Mouse (Mus musculus): ENCODE measurements at regions not wholly inside any gene's neighbourhood (a gene's known extent, or its start where the extent isn't known, plus 50 kb on each side); places are given as distances from the start of the nearest gene placed in this dataset.
A peak's percentile ranks its signal among the peaks of the same experiment; 100 is the strongest.

DNA sequence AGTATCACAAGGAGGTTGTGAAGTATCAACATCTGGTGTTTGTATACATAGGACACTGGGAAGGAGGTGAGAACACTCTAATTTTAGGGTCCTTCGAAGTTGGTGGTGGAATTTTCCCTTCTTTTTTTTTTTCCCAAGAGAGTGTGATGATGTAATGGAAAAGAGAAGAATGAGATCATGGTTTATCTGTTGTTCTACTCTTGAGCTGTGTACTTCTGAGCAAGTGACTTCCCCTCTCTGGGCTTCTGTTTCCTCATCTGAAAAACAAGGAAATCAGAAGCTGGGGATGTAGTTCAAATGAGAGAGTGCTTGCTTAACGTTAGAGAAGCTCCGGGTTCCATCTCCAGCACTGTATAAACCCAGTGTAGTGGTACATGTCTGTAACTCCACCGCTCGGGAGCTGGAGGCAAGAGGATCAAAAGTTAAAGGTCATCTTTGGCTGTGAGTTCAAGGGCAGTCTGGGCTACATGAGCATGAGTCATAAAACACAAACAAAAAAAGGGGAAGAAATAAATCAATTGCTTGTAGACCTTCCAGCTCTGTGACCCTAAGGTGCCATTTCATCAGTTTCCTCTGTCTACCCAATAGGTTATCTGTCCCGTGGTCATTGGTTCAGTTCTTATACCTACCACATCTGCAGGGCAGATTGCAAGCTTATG, 132.5 kb upstream of the Cxcr4 start:
- no peak for DNase-seq

DNA sequence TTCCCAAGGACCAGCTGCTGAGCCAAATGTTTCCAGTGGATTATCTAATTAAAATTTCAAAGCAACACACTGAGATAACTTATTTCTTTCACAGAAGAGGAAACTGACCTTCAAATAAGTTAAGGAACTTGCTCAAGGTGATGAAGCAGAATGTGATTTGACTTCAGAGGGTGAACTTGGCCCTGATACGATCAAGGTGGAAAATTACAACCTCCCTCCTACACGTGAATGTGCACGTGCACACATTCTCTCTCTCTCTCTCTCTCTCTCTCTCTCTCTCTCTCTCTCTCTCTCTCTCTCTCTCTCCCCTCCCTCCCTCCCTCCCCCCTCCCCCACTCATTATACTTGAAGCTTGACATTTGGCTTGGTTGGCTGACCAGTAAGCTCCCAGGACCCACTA, 131.8 kb upstream of the Cxcr4 start:
- DNase-seq, result no peak

DNA sequence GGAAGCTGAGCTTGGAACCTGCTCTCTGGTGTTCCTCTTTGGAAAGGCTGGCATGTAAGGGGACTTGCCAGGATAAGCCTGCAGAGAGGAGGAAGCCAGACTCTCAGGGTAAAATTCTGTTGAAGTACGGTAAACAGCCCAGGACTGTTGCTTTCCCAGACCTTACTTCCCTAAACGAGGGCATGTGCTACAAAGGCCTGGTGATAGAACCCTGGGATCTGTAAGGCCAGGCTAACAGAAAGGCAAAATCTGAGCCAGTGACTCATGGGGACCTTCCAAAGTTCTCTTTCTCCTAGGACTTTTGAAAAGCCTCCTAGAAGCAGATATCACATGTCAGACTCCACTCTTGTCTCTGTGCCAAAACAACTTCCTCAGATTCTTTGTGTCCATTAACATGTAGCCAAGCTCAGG, 130.0 kb upstream of the Cxcr4 start:
- DNase-seq, result no peak

DNA sequence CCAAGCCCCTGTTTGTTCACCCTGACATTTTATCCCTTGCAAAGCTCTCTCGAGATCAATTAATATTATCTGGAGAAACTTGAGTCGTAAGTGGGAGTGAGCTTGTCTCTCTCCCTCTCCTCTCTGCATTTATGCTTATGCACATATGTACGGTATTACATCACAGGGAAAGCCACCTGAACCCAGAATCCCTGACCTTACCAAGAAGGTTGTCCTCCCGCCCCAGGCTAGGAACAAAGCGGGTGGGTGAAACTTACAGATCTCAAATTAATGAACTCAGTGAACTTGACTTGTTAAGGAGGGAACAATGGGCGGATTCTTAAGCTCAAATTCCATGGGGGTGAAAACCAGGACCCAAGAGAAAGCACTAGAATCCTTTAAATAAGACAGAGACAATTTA, 122.8 kb upstream of the Cxcr4 start:
- DNase-seq, result no peak

- DNase-seq, result no peak
These were observed 120.8 kb upstream of the Cxcr4 start for GRCm38 (mm10) chr1:128712876-128713275.

DNA sequence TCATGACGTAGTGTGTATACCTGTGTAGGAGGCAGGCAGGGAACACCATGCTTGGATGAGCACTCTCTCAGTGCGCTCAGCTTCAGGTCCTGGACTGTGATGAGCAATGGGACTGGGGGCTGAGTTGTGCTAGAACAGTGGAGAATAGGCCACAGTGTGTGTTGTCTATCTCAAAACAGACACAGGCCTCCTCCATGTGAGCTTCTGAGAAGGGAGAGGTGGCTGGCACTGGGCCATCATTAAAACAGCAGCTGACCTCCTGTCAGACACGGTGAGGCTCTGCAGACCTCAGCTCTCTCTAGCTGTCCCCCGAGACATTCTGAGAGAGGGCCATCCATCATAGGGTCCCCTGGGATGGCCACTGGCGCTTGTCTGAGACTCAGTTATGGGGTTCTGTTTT, 119.0 kb upstream of the Cxcr4 start:
- DNase-seq, result no peak

DNA sequence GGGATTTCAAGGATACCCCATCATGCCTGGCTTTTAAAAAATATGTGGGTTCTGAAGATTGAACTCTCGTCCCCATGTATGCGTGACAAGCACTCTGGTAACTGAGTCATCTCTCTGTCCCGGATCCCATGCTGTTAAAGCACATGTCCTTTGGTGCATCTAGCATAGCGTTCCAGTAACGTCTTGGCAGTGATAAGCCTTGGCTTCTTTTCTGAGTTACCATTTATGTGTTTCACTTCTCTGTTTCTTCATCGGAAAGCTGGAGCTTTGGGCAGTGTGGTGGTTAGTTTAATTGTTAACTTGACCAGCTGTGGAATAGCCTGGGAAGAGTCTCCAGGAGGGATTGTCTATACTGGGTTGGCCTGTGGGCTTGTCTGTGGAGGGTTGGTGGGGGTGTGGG, 115.7 kb upstream of the Cxcr4 start:
- no peak for DNase-seq

GRCm38 (mm10) chr1:128706167-128706566, 114.1 kb upstream of the Cxcr4 start:
- no peak for DNase-seq

DNA sequence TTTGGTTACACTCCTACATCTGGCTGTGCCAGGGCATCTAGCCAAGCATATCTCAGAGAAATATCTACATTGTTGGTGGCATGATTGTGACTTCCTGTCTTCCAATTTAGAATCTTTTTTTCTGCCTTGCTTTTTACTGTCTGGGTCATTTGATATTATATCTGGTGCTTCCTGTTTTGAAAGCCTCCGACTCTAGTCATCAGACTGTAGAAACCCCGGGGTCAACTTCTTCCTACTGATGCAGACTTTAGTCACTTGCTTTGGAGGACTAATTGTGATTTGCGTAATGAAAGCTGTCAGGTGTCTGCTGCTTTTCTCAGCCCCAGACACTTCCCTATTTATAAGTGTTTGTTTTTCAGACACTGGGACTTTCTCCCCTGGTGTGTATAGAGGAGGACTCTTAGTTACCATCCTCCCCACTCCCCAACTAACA, 113.0 kb upstream of the Cxcr4 start:
- no peak for DNase-seq

DNA sequence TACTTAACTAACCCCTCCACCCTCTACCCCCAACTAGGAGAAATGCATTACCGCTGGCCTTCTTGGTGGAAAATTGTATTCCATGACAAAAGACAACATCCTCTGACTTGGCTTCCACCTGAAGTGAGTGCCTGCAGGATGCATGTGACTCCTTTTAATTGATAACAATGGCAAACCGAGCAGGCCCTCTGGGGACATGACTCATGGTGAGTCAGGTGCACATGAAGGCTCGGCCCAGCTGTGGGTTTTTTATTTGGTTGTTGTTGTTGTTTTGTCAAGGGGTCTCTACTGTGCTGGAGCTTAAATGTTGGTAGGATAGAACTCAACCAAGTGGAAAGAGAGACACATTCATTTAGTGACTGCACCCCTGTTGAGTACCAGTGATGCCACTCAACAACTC, 109.2 kb upstream of the Cxcr4 start:
- DNase-seq, result no peak

DNA sequence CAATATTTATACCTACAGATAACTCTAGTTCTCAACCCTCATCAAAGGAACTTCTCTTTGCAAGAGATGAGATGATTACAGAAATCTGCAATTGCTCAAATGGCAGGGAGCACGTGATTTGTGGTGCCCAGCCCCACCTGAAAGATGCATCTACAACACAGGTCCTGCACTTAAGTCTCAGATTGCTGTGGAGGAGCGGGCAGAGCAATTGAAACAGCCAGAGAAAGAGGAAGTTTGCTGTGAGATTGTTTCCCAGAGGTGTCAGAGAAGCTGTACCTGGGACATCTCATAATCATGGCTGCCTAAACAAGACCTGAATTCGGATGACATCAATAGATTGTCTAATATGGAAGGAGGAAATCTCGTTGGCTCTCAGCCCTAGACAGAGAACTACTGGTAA, 105.9 kb upstream of the Cxcr4 start:
- no peak for DNase-seq

DNA sequence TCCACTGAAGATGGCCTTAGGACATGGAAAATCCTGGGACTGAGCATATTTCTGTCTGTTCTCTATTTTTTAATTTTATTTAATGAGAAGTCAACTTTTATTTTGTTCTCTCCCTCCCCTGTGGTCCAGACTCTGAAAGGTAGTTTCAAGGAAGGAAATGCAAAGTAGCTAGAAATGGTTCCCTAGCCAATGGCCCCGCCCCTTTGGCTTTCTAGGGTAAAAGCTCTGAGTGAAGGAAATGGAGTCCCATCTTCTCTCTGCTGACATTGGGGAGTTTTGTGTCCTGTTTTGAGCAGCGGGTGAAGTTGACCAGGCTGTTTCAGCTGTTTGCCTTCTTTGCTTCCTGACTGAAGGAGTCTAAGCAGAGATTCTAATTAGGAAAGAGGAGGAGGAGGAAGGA, 103.8 kb upstream of the Cxcr4 start:
- DNase-seq, result no peak

- no peak for DNase-seq
These were observed 100.7 kb upstream of the Cxcr4 start for GRCm38 (mm10) chr1:128692799-128693198.

DNA sequence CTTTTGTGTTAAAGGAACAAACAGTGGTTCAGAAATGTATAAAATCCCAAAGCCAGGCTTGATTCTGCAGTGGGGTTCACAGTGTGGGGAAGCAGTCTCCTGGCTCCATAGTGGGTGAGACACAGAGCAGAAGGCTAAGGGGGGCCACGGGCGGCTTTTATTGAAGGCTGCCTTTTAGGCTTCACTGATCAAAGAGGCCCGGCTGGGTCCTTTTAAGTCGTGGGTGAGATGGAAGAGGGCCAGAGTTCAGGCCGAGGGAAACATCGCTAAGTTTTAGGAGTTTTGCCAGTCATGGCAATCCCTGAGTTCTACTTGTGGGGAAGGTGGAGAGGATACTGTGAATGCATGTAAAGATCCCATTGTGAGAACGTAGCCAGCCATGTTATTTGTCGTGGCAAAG, 100.2 kb upstream of the Cxcr4 start:
- DNase-seq, result no peak

GRCm38 (mm10) chr1:128687236-128687927, 95.3 kb upstream of the Cxcr4 start:
- DNase-seq, result no peak

DNA sequence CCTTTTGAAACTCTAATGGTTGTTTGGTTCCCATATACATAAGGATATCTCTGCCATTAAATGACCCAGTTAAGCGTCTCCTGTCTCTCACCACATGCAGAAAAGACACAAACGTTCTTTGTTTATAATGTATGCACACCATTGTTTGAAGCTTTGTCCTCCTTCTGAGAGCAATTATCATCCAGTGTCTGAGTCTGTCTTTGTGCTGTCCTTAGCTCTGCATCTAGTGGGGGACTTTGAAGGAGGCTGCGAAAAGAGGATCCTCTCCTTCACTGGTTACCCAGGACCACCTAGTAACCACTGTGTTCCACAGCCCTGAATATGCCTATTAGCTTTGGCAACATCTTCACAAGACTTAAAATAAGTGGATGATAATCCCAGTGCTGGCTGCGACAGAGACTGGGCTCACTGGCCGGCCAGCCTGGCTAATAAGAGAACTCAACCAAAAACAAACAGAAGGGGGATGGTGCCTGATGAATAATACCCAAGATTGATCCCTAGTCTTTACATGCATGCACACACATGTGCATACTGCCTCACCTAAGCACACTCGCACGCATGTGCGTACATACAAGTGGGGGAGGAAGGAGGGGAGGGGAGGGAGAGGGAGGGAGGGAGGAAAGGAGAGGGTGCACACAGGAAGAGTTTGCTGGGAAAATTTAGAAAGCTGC, 93.5 kb upstream of the Cxcr4 start:
- no peak for DNase-seq

DNA sequence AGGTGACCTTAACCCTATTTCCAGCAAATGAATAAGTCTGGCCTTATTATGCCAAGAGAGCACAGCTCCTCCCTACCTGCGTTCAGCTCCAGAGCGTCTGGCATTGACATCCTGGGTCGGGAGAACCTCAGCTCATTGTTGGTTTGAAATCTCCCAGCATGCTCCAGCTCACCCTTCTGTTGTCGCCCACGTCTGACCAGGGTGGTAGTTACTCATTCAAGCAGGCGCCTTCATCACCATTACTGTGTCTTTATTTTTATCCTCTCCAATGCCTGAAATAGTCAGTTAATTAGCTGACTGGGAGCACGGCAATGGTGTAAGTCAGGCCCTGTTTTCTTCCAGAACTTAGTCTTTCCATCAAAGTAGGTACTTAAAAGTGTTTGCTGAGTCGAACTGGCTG, 90.8 kb upstream of the Cxcr4 start:
- DNase-seq, result no peak

- DNase-seq, result no peak
These were observed 89.2 kb upstream of the Cxcr4 start for GRCm38 (mm10) chr1:128681261-128681660.

DNA sequence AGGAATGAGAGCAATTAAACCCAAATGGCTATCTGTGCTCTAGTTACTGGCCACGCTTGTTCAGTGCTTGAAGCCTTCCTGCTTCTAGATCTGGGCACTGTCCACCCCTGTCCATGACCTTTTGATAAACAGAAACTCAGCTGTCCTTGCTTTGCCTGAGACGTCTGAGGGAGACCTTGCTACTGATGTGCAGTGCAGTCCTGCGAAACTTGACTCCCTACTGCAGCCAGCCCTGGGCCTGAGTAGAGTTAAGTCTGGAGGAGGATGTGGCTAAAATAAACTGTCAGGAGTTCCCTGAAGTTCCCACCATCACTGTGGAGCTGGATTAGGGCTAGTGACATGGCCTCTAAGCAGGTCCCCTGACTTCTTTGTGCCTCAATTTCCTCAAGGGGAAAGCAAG, 88.4 kb upstream of the Cxcr4 start:
- DNase-seq, result peak; percentile 18

GRCm38 (mm10) chr1:128680012-128680411, 87.9 kb upstream of the Cxcr4 start:
- no peak for DNase-seq

- DNase-seq, result no peak
These were observed 87.2 kb upstream of the Cxcr4 start for GRCm38 (mm10) chr1:128679005-128679980.

- no peak for DNase-seq
These were observed 83.4 kb upstream of the Cxcr4 start for GRCm38 (mm10) chr1:128675538-128675937.

GRCm38 (mm10) chr1:128672306-128672705, 80.2 kb upstream of the Cxcr4 start:
- no peak for DNase-seq

Data from adrenal gland, postnatal 25 days (tissue).